Mouse (Mus musculus) cerebellum, adult 8-10 months (tissue): Measurements from ENCODE around the gene Gpr157.
A peak's percentile ranks its signal among the peaks of the same experiment; 100 is the strongest.

Source experiments
- DNase-seq: peaks from one replicate; pipeline ENCODE4 v3.0.0; 2022

The Gpr157 gene

GRCm38 (mm10) chr4:150072416-150073101 lies 14.6 kb upstream of the Gpr157 start:
- DNase-seq: no peak

- DNase-seq: peak; percentile 38
Measured at GRCm38 (mm10) chr4:150073102-150073473, 14.1 kb upstream of the Gpr157 start.

GRCm38 (mm10) chr4:150075350-150075749 lies 11.8 kb upstream of the Gpr157 start:
- DNase-seq: no peak

- DNase-seq: no peak
Measured at GRCm38 (mm10) chr4:150076147-150076546, 11.0 kb upstream of the Gpr157 start.

GRCm38 (mm10) chr4:150078646-150079045 lies 8.5 kb upstream of the Gpr157 start:
- DNase-seq: no peak

- no peak for DNase-seq
Measured at GRCm38 (mm10) chr4:150079244-150079643, 7.9 kb upstream of the Gpr157 start.

- no peak for DNase-seq
Measured at GRCm38 (mm10) chr4:150080330-150080967, 6.7 kb upstream of the Gpr157 start.

- DNase-seq: no peak
Measured at GRCm38 (mm10) chr4:150085366-150085765, 1.8 kb upstream of the Gpr157 start.

- DNase-seq: no peak
Measured at GRCm38 (mm10) chr4:150086841-150087160, 364 bp upstream of the Gpr157 start.

GRCm38 (mm10) chr4:150087890-150088530 lies 845 bp downstream of the Gpr157 start:
- DNase-seq: no peak

GRCm38 (mm10) chr4:150089121-150089520 lies 2.0 kb downstream of the Gpr157 start:
- DNase-seq: peak; percentile 30

- peak; percentile 51 for DNase-seq
Measured at GRCm38 (mm10) chr4:150091887-150092582, 4.9 kb downstream of the Gpr157 start.

GRCm38 (mm10) chr4:150092583-150092902 lies 5.4 kb downstream of the Gpr157 start:
- no peak for DNase-seq

- no peak for DNase-seq
Measured at GRCm38 (mm10) chr4:150093560-150094462, 6.6 kb downstream of the Gpr157 start.

- no peak for DNase-seq
Measured at GRCm38 (mm10) chr4:150094463-150094789, 7.3 kb downstream of the Gpr157 start.

- no peak for DNase-seq
Measured at GRCm38 (mm10) chr4:150096309-150096708, 9.1 kb downstream of the Gpr157 start.

GRCm38 (mm10) chr4:150097847-150098246 lies 10.7 kb downstream of the Gpr157 start:
- no peak for DNase-seq

GRCm38 (mm10) chr4:150098880-150099279 lies 11.7 kb downstream of the Gpr157 start:
- DNase-seq: peak; percentile 85

- no peak for DNase-seq
Measured at GRCm38 (mm10) chr4:150102822-150103221, 15.7 kb downstream of the Gpr157 start.

- DNase-seq: no peak
Measured at GRCm38 (mm10) chr4:150105671-150106070, 18.5 kb downstream of the Gpr157 start.

- no peak for DNase-seq
Measured at GRCm38 (mm10) chr4:150106637-150107036, 19.5 kb downstream of the Gpr157 start.

- no peak for DNase-seq
Measured at GRCm38 (mm10) chr4:150109636-150110035, 22.5 kb downstream of the Gpr157 start.

- no peak for DNase-seq
Measured at GRCm38 (mm10) chr4:150110373-150110772, 23.2 kb downstream of the Gpr157 start.
